Mouse (Mus musculus) heart, postnatal 0 days (tissue): Measurements from ENCODE around the gene Lrrc28. TPM values are rescaled to one million over a fixed set of nuclear protein-coding genes. Genes with fewer than 3 reads are reported as not detected.
"Not testable (repeated sequence)": the region's sequence is repeated elsewhere in the genome, so short reads cannot be mapped to it uniquely, and the experiment has no call there.

Source experiments
- ATAC-seq: fragments of 200-750 bp; cut with Nextera tagmentation; 2 replicates; pipeline ENCODE4 v1.8.0; 2017; ENCODE audit warnings: low read depth, moderate number of reproducible peaks, moderate library complexity; ENCODE audit not compliant: insufficient read depth
- DNase-seq: peaks from one replicate; pipeline ENCODE4 v3.0.0-alpha.2; 2016; ENCODE audit warnings: low spot score
- H3K27ac ChIP-seq: fragments of 300-500 bp; sonication (generic); 2 replicates; pipeline ENCODE4 v1.5.1; 2014; ENCODE audit warnings: low read depth, mild to moderate bottlenecking
- H3K27me3 ChIP-seq: fragments of 300-500 bp; sonication (generic); 2 replicates; pipeline ENCODE4 v1.6.1; 2014; ENCODE audit warnings: low read length, mixed read lengths; ENCODE audit not compliant: control insufficient read depth, insufficient read depth
- H3K36me3 ChIP-seq: fragments of 300-500 bp; sonication (generic); replicated peaks from 2 replicates; pipeline ENCODE4 v1.6.1; 2014; ENCODE audit warnings: low read length, mixed read lengths; ENCODE audit not compliant: control insufficient read depth, insufficient read depth
- H3K4me1 ChIP-seq: fragments of 300-500 bp; sonication (generic); 2 replicates; pipeline ENCODE4 v1.6.1; 2014; ENCODE audit warnings: antibody characterized with exemption; ENCODE audit not compliant: control insufficient read depth, insufficient read depth
- H3K4me2 ChIP-seq: fragments of 300-500 bp; sonication (generic); 2 replicates; pipeline ENCODE4 v1.6.1; 2014; ENCODE audit warnings: low read depth, mild to moderate bottlenecking, low read length, moderate library complexity
- H3K4me3 ChIP-seq: fragments of 300-500 bp; sonication (generic); 2 replicates; pipeline ENCODE4 v1.5.1; 2014; ENCODE audit warnings: low read depth, low read length
- H3K9ac ChIP-seq: fragments of 300-500 bp; sonication (generic); replicated peaks from 2 replicates; pipeline ENCODE4 v1.6.1; 2014; ENCODE audit warnings: low read depth, low read length, mixed read lengths
- H3K9me3 ChIP-seq: fragments of 300-500 bp; sonication (generic); replicated peaks from 2 replicates; pipeline ENCODE4 v1.6.1; 2016; ENCODE audit warnings: low read length; ENCODE audit not compliant: control insufficient read depth
- CTCF ChIP-seq: IDR thresholded peaks from 2 replicates; pipeline ENCODE4 v1.5.1; 2016; ENCODE audit warnings: antibody characterized with exemption, control low read depth, low read depth
- EP300 ChIP-seq: IDR thresholded peaks from 2 replicates; pipeline ENCODE4 v1.6.1; 2016; ENCODE audit warnings: antibody characterized with exemption, low read depth
- WGBS: fragments of 180-500 bp; shearing (Covaris S2); extraction: QIAGEN DNeasy Blood & Tissue Kit; methylation state at CpG from one replicate; pipeline ENCODE4 v1.1.7; 2014; 5-methylcytosine and 5-hydroxymethylcytosine counted together
- polyA plus RNA-seq: library from polyadenylated mRNA; unstranded; fragments of >200 nt; fragmentation: Nextera tagmentation; extraction: Ambion mirVana; gene quantifications from 2 replicates; pipeline ENCODE4 v1.2.1, GENCODE M21; 2015
- total RNA-seq: library from RNA; depleted of rRNA; stranded (reverse); fragments of >200 nt; gene quantifications from 2 replicates; pipeline ENCODE4 v1.2.3, GENCODE M21; 2014; ENCODE audit warnings: low replicate concordance

The Lrrc28 gene
- total and polyA plus RNA-seq, 2 experiments from 2014 or later = 14.3 to 71.6 TPM

GRCm38 (mm10) chr7:67530981-67531380 lies 114.1 kb downstream of the Lrrc28 start:
- H3K4me3 ChIP-seq = no peak overlapping the region
- WGBS = 24% methylated on average over 2 of the region's 2 CpGs
- ATAC-seq = peak; percentile 27; the same call in 1 of the 2 replicates
- no peak overlapping the region for H3K27ac ChIP-seq
- DNase-seq = peak; percentile 21
- H3K27me3 ChIP-seq = no peaks in the 10 kb centered on the region
- TF ChIP-seq EP300 (no peak), CTCF (no peak)
- H3K9me3 ChIP-seq = no peaks in the 10 kb centered on the region
- peaks cover 24% of the 10 kb centered on the region for H3K4me1 ChIP-seq
- no peak overlapping the region for H3K9ac ChIP-seq
- 0 out of 2 replicates have a peak, but pooled peaks cover 4% of the 10 kb centered on the region for H3K36me3 ChIP-seq
- H3K4me2 ChIP-seq = no peak overlapping the region

- H3K27ac ChIP-seq = no peak overlapping the region
- TF ChIP-seq CTCF = no peak
- no peak for TF ChIP-seq EP300
- no peak for ATAC-seq
- peaks cover 24% of the 10 kb centered on the region for H3K4me1 ChIP-seq
- 0 out of 2 replicates have a peak, but pooled peaks cover 4% of the 10 kb centered on the region for H3K36me3 ChIP-seq
- H3K4me2 ChIP-seq = no peak overlapping the region
- H3K4me3 ChIP-seq = no peak overlapping the region
- no peaks in the 10 kb centered on the region for H3K9me3 ChIP-seq
- WGBS = 88% methylated on average over 6 of the region's 6 CpGs
- no peak for DNase-seq
- H3K9ac ChIP-seq = no peak overlapping the region; the same call in 1 of the 2 replicates
- H3K27me3 ChIP-seq = no peaks in the 10 kb centered on the region
Observed at GRCm38 (mm10) chr7:67529381-67529780, 115.7 kb downstream of the Lrrc28 start.

DNA sequence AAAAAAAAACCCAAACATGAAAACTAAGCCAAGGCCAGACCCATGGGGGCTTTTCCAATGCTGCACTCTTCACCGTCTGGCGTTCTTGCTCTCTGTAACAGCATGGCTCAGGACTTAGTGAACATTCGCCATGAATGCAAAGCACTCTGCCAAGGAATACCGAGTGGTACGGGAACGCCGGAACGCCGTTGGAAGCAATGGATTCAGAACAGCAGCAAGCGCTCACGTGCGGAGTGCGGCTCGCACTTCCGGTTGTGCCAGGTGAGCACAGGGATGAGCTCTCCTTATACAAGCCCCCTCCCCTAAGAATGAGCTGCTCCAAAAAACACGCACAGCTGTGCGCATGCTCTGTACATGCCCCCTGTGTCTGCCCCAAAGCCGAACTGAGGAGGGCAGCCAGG lies 116.2 kb downstream of the Lrrc28 start:
- 0 out of 2 replicates have a peak, but pooled peaks cover 4% of the 10 kb centered on the region for H3K36me3 ChIP-seq
- TF ChIP-seq EP300 (no peak), CTCF (no peak)
- WGBS = 94% methylated on average over 18 of the region's 18 CpGs
- no peak overlapping the region for H3K4me2 ChIP-seq
- no peaks in the 10 kb centered on the region for H3K27me3 ChIP-seq
- peaks cover 24% of the 10 kb centered on the region for H3K4me1 ChIP-seq
- DNase-seq = no peak
- no peak overlapping the region for H3K9ac ChIP-seq
- no peak overlapping the region for H3K4me3 ChIP-seq
- H3K9me3 ChIP-seq = no peaks in the 10 kb centered on the region
- no peak for ATAC-seq
- no peak overlapping the region for H3K27ac ChIP-seq

DNA sequence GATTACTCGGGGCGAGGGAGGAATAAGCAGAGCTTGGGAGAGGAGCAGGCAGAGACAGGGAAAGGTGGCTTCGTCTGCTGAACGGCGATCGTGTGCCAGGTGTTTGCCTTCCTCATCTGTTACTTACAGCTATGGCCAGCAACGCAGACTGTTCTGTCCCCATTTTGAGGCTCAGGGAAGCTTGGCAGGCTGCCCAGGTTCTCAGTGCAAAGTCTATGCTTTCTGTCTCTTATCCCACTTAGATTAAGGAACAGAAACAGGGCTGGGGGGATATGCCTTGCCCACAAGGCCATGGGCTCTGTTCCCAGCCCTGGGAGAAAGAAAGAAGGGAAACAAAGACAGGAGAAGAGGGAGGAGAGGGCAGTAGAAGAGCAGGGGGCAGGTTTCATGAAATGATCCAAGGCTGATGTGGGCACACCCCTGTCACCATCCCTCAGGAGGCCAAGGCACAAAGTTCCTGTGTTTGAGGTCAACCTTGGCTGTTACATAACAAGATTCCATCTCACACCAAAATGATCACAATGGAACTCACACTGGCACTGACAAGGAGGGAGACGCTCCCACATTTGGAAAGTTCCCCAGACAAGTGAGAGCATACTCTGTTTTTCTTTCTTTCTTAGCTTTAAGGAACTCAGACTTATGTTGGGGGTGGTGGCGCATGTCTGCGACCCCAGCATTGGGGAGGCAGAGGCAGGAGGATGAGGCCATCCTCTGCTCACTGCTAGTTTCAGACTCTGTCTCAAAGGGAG lies 116.8 kb downstream of the Lrrc28 start:
- H3K4me3 ChIP-seq = no peak overlapping the region
- H3K27ac ChIP-seq = peak overlapping the region; percentile 30; the same call in 1 of the 2 replicates
- ATAC-seq (no peak), DNase-seq (peak; percentile 19)
- no peaks in the 10 kb centered on the region for H3K27me3 ChIP-seq
- H3K4me1 ChIP-seq = peaks cover 24% of the 10 kb centered on the region
- no peak overlapping the region for H3K4me2 ChIP-seq
- H3K9ac ChIP-seq = no peak overlapping the region
- WGBS = 43% methylated on average over 10 of the region's 10 CpGs
- H3K36me3 ChIP-seq = 0 out of 2 replicates have a peak, but pooled peaks cover 4% of the 10 kb centered on the region
- TF ChIP-seq EP300 (no peak), CTCF (no peak)
- no peaks in the 10 kb centered on the region for H3K9me3 ChIP-seq

DNA sequence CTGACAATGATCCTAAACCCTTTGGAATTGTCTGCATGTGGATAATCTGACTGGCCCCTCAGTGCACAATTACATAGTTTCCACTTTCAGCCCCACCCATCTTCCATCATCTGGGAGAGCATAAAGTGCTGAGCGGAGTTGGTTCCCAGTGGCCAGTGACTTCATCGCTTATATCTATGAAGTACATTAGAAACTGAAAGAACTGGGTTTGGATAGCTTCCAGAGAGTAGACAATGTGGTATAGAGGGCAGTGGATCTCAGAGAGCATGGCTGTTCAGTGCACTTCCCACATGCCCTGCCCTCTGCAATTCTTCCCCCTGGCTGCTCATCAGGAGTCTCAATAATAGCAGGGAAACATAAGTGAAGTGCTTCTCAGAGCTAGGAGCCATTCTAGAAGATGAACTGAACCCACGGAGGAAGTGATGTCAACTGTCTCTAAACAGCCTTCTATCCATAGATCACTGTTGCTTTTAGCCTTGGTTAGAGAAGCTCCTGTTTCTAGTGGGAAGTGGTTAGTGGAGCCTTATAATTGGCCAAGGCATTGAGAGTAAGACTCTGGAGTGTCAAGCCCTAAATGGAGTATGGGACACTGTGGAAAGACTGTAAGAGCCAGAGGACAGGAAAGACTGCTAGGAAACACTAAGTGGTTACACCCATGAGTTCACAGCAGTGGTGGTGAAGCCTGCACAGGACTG lies 119.0 kb downstream of the Lrrc28 start:
- no peak for TF ChIP-seq EP300
- no peak for TF ChIP-seq CTCF
- peak; percentile 24; the same call in 1 of the 2 replicates for ATAC-seq
- no peaks in the 10 kb centered on the region for H3K9me3 ChIP-seq
- peaks cover 20% of the 10 kb centered on the region for H3K4me1 ChIP-seq
- H3K4me3 ChIP-seq = no peak overlapping the region
- no peak overlapping the region for H3K9ac ChIP-seq
- no peak overlapping the region for H3K4me2 ChIP-seq
- no peaks in the 10 kb centered on the region for H3K27me3 ChIP-seq
- H3K27ac ChIP-seq = no peak overlapping the region
- 70% methylated on average over 3 of the region's 3 CpGs for WGBS
- 0 out of 2 replicates have a peak, but pooled peaks cover 4% of the 10 kb centered on the region for H3K36me3 ChIP-seq
- no peak for DNase-seq

DNA sequence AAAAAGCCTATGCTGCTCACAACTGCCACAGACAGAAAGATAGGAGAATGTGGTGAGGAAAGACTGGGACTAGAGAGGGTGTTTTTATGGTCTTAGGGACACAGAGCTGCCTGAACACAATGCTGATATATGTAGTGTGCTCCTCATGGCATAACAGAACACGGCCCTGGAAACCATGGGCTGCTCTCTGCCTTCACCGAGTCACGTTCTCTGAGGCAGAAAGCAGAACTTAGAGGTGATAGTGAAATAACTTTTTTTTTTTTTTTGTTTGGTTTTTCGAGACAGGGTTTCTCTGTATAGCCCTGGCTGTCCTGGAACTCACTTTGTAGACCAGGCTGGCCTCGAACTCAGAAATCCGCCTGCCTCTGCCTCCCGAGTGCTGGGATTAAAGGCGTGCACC lies 121.0 kb downstream of the Lrrc28 start:
- H3K27me3 ChIP-seq, ATAC-seq, H3K4me2 ChIP-seq, H3K27ac ChIP-seq, H3K4me3 ChIP-seq, H3K9ac ChIP-seq, DNase-seq, H3K36me3 ChIP-seq, H3K9me3 ChIP-seq: not testable (repeated sequence)
- H3K4me1 ChIP-seq = peaks cover 12% of the 10 kb centered on the region; the same call in 1 of the 2 replicates
- 84% methylated on average over 7 of the region's 8 CpGs for WGBS
